Mouse (Mus musculus) cerebellum, adult 11-12 months (tissue): Measurements from ENCODE around the gene H2-Ob.

Experiments
- DNase-seq: peaks from one replicate; pipeline ENCODE4 v3.0.0; 2022

Gene H2-Ob

DNA sequence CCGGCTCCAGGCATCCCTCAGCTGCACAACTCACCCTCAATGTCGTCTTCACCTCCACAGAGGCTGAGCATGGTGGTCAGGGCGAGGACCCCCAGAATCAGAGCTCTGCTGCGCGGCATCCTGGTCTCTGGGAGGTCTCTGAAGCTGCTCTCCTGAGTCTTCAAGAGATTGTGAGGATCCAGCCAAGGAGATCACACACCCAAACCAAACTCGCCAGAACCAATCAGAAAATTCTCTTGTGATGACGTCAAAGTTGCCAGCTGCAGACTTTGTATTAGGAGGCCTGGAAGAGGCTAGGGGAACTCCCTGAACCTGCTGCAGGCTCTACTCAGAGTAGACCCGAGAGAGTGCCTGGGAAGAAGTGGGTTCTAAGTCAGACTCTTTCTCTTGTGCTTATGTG is 48.9 kb downstream of the H2-Ob start, which contains the start of gene H2-Aa:
Gene H2-Aa (minus strand): TSS at position 176 of the 400 bp plus-strand sequence.
- DNase-seq = peak; percentile 37

DNA sequence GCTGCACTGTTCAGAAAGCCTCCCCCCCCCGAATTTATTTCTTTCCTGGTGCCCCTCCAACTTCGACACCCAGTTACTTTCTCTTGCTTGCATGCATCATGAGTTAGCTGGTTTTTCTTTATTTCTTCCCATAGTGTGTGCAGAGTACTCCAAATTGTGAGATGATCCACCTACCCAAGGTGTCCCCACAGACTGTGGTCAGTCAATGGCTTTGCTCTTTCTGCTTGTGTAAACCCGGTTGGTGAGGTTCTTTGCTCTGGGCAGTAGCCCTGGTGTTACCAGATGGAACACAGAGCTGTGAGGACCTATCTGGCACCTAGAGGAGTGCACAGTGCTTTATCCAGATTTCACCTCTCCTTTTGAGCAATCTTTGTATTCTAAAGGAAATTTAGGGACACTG is 49.4 kb downstream of the H2-Ob start:
- no peak for DNase-seq

DNA sequence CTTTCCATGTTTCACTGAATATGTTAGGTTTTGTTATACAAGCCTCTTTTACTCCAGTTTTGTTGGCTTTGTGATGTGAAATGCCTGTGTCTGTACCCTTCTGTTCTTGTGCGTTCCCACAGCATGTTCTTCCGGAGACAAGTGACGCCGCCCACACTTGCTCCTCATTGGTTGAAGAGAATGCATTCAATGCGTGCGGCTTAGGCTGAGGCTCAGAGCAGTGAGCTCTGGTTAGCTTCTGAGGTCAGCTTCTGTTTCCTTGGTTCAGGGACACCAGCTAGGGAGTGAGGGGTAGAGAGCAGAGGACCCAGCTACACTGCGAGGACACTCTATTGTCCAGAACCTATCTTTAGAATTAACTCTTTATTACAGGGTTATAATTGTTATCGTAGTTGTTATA is 52.9 kb downstream of the H2-Ob start:
- peak; percentile 15 for DNase-seq

DNA sequence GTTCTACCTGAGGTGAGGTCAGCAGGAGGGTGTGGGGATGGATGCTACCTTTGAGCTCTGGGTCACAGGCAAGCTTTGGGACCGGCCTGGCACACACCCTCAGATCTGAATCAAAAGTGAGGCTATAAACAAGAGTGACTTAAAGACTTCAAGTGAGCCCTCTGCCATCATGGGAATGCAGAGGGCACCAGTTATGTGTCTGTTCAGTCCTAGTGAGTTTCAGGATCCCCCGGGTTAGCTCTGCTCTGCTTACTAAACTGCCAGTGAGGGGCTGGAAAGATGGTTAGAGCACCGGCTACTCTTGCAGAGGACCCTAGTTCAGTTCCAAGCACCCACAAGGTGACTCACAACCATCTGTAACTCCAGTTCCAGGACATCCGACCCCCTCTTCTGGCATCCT is 53.9 kb downstream of the H2-Ob start:
- DNase-seq = no peak

DNA sequence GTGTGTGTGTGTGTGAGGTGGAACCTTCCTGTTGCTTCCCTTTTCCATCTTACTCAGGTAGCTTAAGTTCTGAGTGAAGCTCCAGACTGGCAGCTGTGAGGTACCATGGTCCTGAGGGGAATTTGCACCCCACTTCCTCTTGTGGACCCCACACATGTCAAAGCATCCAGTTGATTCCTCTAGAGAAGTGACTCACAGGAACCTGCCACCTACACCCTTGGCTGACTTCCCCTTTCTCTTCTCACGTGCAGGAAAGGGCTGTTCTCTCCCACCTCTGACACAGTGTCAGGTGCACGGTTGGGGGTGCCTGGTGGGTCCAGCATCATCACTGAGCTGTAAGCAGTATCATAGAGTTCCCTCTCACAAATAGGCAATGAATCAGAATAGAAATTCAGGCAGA is 54.8 kb downstream of the H2-Ob start:
- DNase-seq = no peak

DNA sequence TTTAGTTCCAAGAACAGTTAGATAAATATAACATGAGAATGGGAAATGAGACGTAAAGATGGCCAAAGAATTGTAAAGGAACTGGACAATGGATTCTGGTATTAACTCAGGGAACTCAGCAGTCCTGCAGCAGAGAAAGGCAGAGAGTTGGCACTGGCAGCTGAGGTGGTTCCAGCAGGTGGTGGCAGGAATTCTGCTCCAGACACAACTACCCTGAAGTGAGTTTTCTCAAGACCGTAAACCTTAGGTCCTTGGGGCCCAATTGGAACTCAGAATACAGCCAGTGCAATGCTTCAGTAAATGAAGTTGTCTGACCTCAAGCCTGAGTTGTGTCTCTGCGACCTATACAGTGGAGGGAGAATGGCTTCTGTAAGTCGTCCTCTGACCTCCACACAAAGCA is 55.5 kb downstream of the H2-Ob start:
- no peak for DNase-seq

DNA sequence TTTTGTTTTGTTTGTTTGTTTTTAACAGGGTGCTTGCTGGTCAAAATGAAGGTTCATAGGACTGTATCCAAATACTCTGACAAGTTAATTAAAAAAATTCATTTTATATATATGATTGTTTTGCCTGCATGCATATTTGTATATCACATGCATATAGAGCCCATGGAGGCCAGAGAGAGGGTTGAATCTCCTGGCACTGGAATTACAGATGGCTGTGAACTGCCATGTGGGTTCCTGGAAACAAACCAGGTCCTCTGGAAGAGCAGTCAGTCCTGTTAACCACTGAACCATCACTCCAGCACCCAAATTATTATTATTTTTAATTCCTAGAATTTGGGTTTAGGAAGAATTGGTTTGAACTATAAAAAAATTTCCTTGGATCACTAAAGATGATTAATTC is 56.6 kb downstream of the H2-Ob start:
- DNase-seq = no peak

DNA sequence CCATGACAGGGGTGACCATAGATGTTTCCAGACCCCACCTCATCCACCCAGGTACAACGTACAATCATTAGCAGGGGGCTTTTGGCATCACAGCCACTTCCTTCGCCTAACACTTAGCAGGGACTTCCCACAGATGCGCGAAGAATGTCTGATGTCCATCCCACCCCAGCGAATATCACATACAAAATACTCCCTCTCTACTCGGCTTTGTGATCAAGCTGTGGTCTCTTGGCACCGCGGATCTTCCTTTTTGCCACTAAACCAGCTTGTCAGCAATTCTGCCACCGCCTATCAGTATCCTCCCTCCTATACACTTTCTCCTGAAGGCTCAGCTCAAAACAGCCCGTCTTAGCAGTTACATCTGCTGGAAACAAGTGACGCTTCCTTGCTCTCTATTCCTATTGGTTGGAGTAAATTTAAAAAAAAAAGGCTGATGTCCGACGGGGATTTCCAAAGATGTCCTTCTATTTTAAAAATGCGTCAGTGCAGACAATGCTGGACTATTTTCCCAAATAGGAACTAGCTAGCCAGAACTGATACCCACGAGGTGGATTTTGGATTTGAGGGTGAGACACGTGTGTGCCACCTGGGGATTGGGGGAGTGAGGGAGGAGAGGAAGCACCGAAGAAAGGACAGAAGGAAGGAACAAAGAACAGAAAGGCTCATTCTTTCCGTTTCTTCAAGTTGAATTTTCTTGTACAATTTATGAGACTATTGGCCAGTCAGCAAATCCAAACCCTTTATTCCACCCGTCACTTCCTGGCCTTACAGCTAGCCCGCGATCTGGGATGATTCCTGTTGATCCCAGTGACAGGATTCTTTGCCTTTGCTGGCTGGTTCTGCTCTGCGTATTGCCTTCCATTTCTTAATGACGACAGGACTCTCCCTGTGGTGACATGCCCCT is 57.4 kb downstream of the H2-Ob start:
- DNase-seq = no peak

DNA sequence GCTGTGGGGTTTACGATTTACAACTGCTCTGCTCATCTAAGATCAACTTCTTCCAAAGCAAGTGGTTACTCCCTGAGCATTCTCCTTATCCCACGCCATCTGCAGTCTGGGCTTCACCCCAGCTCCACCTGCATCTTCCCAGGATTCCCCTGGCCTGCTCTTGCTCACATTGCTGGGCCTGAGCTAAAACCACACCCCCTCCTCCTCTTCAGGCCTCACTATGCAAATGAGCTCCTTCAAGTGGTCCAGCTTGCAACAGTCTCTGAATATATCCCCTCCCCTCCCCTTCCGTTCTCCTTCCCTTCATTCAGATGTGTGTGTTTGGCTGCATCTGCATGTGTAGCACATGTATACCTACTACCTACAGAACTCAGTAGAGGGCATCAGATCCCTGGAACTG is 60.7 kb downstream of the H2-Ob start:
- DNase-seq = no peak

DNA sequence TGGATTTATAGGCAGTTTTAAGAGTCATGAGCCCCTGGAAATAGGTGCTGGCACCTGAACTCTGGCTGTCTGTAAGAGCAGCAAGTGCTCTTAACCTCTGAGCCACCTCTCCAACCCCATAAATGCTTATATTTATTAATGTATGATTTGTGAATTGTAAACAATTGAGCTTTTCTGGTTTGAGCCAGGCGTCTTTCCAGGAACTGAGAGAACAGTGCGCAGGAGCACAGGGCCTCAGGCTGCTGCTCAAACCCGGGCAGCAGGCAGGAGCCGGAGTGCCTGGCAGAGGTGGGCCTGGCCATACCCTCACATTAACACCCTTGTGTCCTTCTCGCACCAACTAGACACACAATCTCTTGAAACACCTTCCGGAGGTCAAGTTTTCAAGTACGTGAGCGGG is 61.4 kb downstream of the H2-Ob start:
- no peak for DNase-seq

DNA sequence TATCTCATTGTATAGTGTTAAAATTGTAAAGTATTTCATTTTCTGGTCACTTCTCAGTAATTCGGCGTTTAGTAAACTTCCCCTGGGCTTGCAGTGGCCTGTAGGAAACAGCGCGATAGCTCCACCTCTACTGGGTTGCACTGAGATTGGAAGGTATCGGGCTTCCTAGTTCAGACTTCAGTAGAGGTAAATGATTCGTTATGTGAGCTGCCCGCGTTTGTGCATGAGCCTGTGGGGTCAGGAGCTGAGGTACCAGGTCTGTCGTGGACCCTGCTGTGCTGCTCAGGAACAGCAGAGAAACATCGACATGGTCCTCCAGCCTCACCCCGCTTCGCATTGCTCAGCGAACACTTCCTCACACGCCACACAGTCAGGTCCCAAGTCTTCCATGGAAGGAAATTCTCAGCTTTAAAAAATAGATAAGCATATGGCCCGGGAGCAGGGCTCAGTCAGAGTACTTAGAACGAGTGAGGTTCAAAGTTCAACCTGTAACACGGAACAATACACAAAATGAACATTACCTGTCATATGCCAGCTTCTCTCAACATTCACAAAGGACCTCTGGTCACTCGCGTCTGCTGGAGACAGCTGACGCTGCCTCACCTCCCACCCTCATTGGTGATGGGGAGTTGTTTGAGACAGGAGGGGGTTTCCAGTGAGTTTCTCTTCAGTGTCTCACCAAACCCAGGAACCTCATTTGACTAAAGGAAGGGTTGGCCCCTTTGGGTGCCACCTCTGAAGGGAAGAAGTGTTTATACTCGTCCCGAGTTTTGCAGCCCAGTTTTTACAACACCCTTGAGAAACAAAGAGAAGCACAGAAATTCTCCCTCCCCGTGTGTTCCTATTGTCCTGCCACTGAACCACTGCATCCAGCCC is 62.2 kb downstream of the H2-Ob start:
- DNase-seq = no peak

DNA sequence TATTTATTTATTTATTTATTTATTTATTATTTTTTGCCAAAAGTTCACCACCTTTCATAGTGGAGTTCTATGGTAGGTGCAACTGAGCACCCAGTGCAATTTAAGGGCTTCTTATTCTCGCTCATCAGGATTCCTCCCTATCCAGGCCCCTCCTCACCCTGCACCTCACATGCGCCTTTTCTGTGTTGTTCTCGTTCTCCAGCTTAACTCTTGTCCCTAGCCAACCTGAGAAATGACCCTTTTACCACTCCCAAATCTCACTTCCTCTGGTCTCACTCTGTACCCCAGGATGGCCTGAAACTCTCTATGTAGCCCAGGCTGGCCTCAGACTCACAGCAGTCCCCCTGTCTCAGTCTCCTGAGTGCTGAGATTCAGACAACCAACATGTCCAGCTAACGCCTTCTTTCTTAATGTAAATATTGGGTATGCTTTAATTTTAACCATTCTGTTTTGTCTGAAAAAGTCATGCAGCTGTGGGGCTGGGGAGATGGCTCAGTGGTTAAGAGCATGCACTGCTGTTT is 63.0 kb downstream of the H2-Ob start:
- no peak for DNase-seq

DNA sequence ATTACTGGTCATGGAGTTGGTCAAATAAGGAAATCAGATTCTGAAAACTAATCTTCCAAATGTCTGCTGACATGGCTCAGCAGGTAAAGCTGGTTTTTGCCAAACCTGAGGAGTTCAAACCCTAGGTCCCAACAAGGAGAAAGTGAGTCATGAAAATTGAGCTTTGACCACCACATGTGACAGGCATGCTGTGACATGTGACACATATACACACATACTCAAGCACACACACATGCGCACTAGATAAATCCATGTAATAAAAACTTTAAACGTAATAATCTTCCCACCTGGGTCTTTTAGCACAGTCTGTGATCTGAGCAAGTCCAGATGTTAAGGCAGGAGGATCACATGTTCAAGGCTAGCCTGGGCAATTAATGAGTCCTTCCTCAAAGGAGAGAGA is 65.1 kb downstream of the H2-Ob start:
- DNase-seq = no peak
